Mouse (Mus musculus) bone marrow macrophage, adult 2 months (primary cell): Measurements from ENCODE around the gene Gm28305. TPM values are rescaled to one million over a fixed set of nuclear protein-coding genes. Genes with fewer than 3 reads are reported as not detected.

ENCODE experiments used
- H3K27ac ChIP-seq: 2 replicates; pipeline ENCODE4 v1.5.1; 2012; ENCODE audit warnings: low read depth, low read length; ENCODE audit not compliant: insufficient read depth
- H3K4me1 ChIP-seq: 2 replicates; pipeline ENCODE4 v1.6.1; 2012; ENCODE audit warnings: low read length; ENCODE audit not compliant: control insufficient read depth, insufficient read depth
- H3K4me3 ChIP-seq: 2 replicates; pipeline ENCODE4 v1.5.1; 2012; ENCODE audit warnings: mild to moderate bottlenecking, low read length, moderate library complexity; ENCODE audit not compliant: insufficient read depth
- CTCF ChIP-seq: IDR thresholded peaks from 2 replicates; pipeline ENCODE4 v1.5.1; 2012; ENCODE audit warnings: low read depth, mild to moderate bottlenecking, low read length, moderate library complexity
- POLR2A ChIP-seq: IDR thresholded peaks from 2 replicates; pipeline ENCODE4 v1.6.1; 2012; ENCODE audit warnings: mild to moderate bottlenecking, low read depth, low read length, borderline replicate concordance
- polyA plus RNA-seq: library from polyadenylated mRNA; stranded (reverse); fragments of >200 nt; gene quantifications from 2 replicates; pipeline ENCODE4 v1.2.4, GENCODE M21; 2012; ENCODE audit not compliant: missing spikeins, insufficient read depth, insufficient read length

Gene Gm28305
- not detected in 2 replicates for polyA plus RNA-seq

- Histone ChIP-seq H3K4me1 (peaks cover 14% of the 10 kb centered on the region), H3K4me3 (peak within 1 kb of the TSS; percentile 65), H3K27ac (peak within 1 kb of the TSS; percentile 28; the same call in 1 of the 2 replicates)
- TF ChIP-seq CTCF (no peak), POLR2A (no peak)
These were observed at the start of gene Gm28305 for GRCm38 (mm10) chr9:104040362-104040761. TSS of gene Gm28305 (plus strand) at chr9:104040662.

DNA sequence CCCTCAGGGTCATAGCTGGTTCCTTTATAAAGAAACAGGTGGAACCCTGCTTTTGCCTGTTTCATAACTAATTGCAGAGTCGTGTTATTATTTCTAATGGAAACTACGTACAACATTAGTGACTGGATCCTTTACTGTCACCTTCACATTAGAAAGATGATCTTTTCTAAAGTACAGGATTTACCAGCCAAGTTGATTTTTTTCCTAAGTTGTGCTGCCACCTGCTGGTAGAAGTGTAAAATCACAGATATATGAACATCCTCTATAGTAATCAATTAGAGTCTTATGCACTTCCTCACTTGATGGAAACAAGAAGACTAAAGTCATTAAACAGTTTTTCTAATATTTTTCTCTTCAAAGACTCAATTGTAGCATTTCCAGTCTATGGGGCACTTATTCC lies 44.0 kb upstream of the Gm28305 start:
- no peak for TF ChIP-seq POLR2A
- TF ChIP-seq CTCF: no peak
- Histone ChIP-seq H3K4me3 (no peak overlapping the region), H3K27ac (no peak overlapping the region), H3K4me1 (no peaks in the 10 kb centered on the region)

DNA sequence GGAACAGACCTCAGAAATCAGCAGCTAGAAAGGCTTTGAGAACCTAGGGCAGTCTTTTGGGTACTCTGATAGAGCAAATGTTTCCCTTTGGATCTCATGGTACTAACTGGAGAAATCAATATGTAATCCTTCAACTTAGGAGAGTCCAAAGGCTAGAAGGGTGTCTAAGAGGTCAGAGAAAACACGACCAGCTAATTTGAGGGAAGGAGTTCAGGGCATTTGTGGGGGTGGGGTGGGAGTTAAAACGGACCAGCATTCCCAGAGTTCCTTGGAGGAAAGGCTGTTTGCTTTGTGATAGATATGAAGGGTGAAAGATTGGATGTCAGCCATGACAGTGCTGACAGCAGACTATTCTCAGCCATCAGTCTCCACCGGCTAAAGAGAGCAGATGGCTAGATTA lies 39.9 kb upstream of the Gm28305 start:
- H3K4me1 ChIP-seq: peaks cover 3% of the 10 kb centered on the region; the same call in 1 of the 2 replicates
- H3K4me3 ChIP-seq: no peak overlapping the region
- no peak for TF ChIP-seq POLR2A
- TF ChIP-seq CTCF: no peak
- H3K27ac ChIP-seq: no peak overlapping the region

GRCm38 (mm10) chr9:104001921-104002859 lies 38.3 kb upstream of the Gm28305 start, which contains the start of gene Nphp3:
TSS of gene Nphp3 (plus strand) at chr9:104002544.
- Histone ChIP-seq H3K4me3 (peak within 1 kb of the TSS; percentile 65), H3K4me1 (peaks cover 3% of the 10 kb centered on the region; the same call in 1 of the 2 replicates), H3K27ac (peak within 1 kb of the TSS; percentile 63)
- TF ChIP-seq CTCF (no peak), POLR2A (no peak)

- TF ChIP-seq CTCF: peak; percentile 47
- TF ChIP-seq POLR2A: no peak
- Histone ChIP-seq H3K27ac (peak overlapping the region; percentile 9; the same call in 1 of the 2 replicates), H3K4me1 (peaks cover 3% of the 10 kb centered on the region; the same call in 1 of the 2 replicates), H3K4me3 (peak overlapping the region; percentile 65)
These were observed 37.5 kb upstream of the Gm28305 start for GRCm38 (mm10) chr9:104002913-104003330.

GRCm38 (mm10) chr9:104014526-104014925 lies 25.9 kb upstream of the Gm28305 start:
- H3K27ac ChIP-seq: no peak overlapping the region
- TF ChIP-seq CTCF: no peak
- TF ChIP-seq POLR2A: no peak
- no peaks in the 10 kb centered on the region for H3K4me1 ChIP-seq
- H3K4me3 ChIP-seq: no peak overlapping the region

- no peak for TF ChIP-seq CTCF
- TF ChIP-seq POLR2A: no peak
- no peaks in the 10 kb centered on the region for H3K4me1 ChIP-seq
- H3K4me3 ChIP-seq: no peak overlapping the region
- no peak overlapping the region for H3K27ac ChIP-seq
These were observed 19.4 kb upstream of the Gm28305 start for GRCm38 (mm10) chr9:104021026-104021425.

DNA sequence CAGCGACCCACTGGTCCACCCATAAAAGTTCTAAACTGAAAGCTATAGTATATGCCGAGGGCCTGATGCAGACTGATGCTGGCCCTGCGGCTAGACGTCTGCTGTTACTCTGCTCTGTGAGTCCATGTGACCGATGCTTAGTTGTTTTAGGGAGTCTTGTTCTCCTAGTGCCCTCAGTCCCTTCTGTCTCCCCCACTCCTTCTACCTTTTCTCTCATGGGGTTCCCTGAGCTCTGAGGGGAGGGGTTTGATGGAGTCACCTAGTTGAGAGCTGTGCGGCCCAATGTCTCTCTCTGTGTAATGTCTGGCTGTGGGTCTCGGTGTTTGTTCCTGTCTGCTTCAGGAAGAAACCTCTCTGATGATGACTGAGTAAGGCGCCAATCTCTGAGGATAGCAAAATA lies 13.3 kb upstream of the Gm28305 start:
- TF ChIP-seq CTCF (no peak), POLR2A (no peak)
- H3K4me1 ChIP-seq: no peaks in the 10 kb centered on the region
- no peak overlapping the region for H3K4me3 ChIP-seq
- H3K27ac ChIP-seq: no peak overlapping the region

DNA sequence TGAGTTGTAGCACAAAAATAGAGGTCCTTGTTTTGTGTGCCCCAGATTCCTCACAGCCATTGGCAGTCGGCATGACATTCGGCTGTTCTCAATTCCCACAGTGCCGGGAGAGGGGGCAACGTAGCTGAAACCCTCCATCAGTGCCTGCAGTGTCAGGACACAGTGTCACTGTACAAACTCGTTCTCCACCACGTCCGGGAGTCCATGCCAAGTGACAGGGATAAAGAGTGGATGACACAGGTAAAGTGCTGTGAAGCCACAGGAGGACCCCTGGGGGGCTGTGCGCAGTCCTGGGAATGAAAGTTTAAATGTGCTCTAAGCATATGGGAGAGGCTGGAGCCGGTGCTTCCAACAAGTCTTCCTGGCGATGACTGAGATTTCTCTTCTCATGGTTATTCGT lies 10.6 kb upstream of the Gm28305 start:
- TF ChIP-seq POLR2A (no peak), CTCF (no peak)
- H3K4me3 ChIP-seq: no peak overlapping the region
- H3K4me1 ChIP-seq: no peaks in the 10 kb centered on the region
- no peak overlapping the region for H3K27ac ChIP-seq

GRCm38 (mm10) chr9:104034231-104034630 lies 6.2 kb upstream of the Gm28305 start:
- no peak overlapping the region for H3K4me3 ChIP-seq
- H3K27ac ChIP-seq: no peak overlapping the region
- H3K4me1 ChIP-seq: peaks cover 8% of the 10 kb centered on the region
- TF ChIP-seq CTCF (no peak), POLR2A (no peak)

DNA sequence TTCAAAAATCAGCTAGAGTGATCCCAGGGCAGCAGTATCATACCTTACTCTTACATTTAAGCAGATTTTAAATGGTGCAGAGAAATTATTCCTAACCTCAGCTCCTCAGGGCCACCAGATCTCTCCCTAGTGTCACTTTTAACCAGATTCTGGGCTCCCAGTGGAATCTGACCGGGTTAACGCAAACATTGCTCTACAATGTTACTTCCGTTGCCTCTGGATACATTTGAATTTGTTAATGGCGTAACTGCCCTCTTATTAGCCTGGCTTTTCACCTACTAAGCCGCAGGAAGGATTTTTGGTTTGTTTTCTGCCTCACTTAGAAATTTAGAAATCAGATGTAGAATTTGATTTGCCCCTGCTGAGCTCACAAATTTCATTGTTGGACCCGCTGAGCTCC lies 5.7 kb upstream of the Gm28305 start:
- Histone ChIP-seq H3K4me1 (peaks cover 12% of the 10 kb centered on the region), H3K27ac (no peak overlapping the region), H3K4me3 (no peak overlapping the region)
- TF ChIP-seq CTCF: no peak
